Mouse (Mus musculus) heart, adult 2 months (tissue): ENCODE measurements at regions not wholly inside any gene's neighbourhood (a gene's known extent, or its start where the extent isn't known, plus 50 kb on each side); places are given as distances from the start of the nearest gene placed in this dataset.

Experiments used
- CTCF ChIP-seq: fragments of 200-600 bp; IDR thresholded peaks from 2 replicates; pipeline ENCODE4 v1.8.1; 2022; ENCODE audit warnings: antibody characterized with exemption, mild to moderate bottlenecking, moderate library complexity
- EP300 ChIP-seq: fragments of 200-500 bp; IDR thresholded peaks from 2 replicates; pipeline ENCODE4 v1.6.1; 2011; ENCODE audit warnings: low read depth, low read length, control low read depth; ENCODE audit not compliant: insufficient read depth
- POLR2A ChIP-seq: fragments of 200-500 bp; IDR thresholded peaks from 2 replicates; pipeline ENCODE4 v1.6.1; 2011; ENCODE audit warnings: mild to moderate bottlenecking, low read depth, low read length, control low read depth; ENCODE audit not compliant: insufficient read depth

GRCm38 (mm10) chr13:82912859-82913258 lies 591.0 kb upstream of the Mef2c start:
- TF ChIP-seq CTCF, result no peak
- no peak for TF ChIP-seq EP300
- no peak for TF ChIP-seq POLR2A
